Mouse (Mus musculus) mammary gland, adult 2 months (tissue): ENCODE measurements around the gene Arl6ip6. TPM values are rescaled to one million over a fixed set of nuclear protein-coding genes. Genes with fewer than 3 reads are reported as not detected.

Experiments
- polyA plus RNA-seq: library from polyadenylated mRNA; depleted of rRNA; stranded (reverse); fragments of >200 nt; gene quantifications from 2 replicates; pipeline ENCODE4 v1.2.3, GENCODE M21; 2012; ENCODE audit warnings: low replicate concordance; rRNA removed

Gene Arl6ip6
- polyA plus RNA-seq, result 7.3 and 9.2 TPM in 2 replicates

DNA sequence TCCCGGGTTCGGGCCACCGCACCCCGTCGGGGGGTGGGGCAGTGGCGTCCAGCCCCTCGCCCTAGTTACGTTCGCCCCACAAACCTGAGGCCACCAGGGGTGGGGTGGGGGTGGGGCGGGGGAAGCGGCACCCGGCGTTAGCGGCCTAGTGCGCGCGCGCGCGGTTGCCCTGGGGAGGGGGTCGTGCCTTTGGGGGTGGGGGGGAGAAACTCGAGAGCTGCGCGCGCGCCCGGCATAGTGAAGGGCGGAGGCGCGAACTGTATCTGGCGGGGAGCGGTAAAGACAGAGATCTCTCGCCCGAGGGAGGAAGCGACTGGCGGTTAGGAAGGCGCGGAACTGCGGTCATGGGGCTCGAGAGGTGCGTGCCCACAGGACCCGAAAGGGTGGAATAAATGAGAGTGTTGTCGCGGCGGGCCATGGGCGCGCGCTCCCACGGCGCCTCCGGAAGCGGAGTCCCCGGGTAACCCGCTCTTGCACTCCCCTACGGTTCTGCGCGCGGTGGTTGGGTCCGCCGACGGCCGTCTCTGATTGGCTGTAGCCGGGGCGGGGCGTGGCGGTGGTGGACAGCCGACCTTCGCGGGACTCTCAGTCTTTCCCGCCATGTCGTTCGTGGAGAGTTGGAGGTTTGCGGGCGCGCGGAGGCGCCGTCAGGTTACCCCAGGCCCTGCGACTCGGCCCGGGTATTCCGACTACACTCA lies at the start of gene Arl6ip6:
TSS of gene Arl6ip6 (plus strand) at position 204 of the 698 bp plus-strand sequence.

DNA sequence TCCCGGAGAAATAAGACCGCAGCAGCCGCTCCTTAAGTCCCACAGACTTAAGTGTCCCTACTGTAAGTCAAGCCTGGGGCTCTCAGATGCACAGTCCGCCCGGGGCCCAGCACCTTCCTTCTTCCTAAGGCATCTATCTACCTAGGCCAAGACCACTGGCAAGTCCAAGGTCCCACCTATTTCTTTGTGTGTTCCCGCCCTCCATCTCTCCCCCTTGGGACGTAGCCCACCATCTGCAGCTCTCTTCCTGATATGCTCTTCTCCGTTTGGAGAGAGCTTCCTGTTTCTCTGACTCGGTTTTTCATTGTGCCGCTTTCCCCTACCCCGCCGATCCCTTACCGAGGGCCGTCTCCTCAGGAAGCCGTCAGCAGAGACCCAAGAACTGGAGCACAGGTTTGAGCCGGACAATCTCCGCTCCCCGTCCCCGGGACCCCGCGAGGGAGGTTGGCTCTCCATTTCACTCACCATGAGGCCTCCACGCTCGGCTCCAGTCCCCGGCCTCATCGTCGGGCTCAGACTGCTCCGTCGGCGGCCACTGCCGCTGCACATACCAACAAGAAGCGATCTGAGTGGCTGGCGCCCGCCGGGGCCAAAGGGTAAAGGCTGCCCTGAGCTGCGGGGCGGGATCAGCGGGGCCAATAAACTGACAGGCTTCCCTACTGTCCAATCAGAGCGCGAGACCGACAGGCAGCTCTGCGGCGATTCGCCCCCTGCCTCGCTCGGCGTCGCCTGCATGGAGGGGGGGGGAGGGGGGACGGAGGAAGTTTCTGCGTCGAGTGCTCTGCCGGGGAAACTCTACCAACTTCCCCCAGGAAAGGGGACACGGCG lies 628 bp upstream of the Arl6ip6 start, which contains the start of gene Prpf40a:
TSS of gene Prpf40a (minus strand) at position 601 of the 828 bp plus-strand sequence.

Other genes with a start within 250 kb of the Arl6ip6 start
- gene Prpf40a, start 442 bp upstream of the Arl6ip6 start, polyA plus RNA-seq, result 22.0 and 29.8 TPM in 2 replicates